Mouse (Mus musculus): ENCODE data around the gene Gm20431. TPM values are rescaled to one million over a fixed set of nuclear protein-coding genes. Genes with fewer than 3 reads are reported as not detected.

Gm20431 gene
- polyA plus RNA-seq, 1 experiment from 2014 or later, result 2.7 TPM

DNA sequence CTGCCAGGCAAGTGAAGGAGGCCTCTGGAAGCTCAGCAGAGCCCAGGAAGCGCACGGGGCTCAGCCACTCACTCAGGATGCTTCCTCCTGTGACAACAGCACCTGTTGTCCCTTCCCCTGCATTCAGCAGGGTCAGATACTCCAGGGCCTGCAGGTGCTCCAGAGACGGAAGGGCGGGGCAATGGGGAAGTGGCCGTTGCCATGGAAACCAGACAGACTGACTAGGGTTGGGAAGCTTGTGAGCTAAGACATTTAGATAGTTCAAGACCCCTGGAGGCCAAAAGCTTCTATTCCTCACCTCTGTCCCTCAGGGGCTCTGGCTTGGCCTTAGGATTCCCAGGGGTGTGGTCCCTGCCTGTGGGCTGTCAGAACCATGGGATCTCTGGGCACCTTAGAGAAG lies 82.8 kb downstream of the Gm20431 start:
- Histone ChIP-seq H3K27ac (peak overlapping the region; percentile 42; the same call in 1 of the 2 replicates), H3K4me3 (no peak overlapping the region), H3K36me3 (replicated peaks) (no peaks in the 10 kb centered on the region), H3K4me1 (peaks cover 26% of the 10 kb centered on the region), H3K9me3 (no peaks in the 10 kb centered on the region), H3K27me3 (ENCODE audit: poor library complexity, severe bottlenecking) (no peaks in the 10 kb centered on the region)
- no peak for DNase-seq (ENCODE audit: extremely low spot score, low spot score)
- WGBS, result 41% methylated on average over 5 of the region's 5 CpGs

DNA sequence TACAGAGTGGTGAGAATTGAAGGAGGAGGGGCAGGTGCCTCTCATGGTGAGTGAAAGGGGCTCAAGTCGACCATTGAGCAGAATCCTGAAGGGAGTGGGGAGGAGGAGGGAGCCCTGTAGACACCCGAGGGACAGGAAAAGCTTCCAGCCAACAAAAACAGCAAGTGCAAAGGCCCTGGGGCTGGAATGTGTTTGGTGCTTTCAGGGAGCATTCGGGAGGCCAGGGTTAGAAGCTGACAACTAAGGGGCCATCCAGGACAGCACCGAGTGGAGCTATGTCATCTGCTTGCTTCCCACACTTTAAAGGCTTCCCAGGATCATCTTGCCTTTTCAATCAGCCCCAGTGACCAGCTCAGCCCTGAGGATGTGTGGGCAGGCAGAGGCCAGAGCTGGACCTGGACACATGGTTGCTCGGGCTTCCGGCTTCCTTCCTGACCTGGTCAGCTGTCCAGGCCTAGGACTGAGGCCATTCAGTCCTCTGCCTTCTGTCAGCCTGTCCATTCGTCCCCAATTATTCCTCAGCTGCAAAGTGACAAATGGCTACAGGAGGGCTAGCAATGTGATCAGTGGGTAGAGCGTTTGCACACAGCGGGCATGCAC lies 84.0 kb downstream of the Gm20431 start:
- Histone ChIP-seq H3K27me3 (ENCODE audit: poor library complexity, severe bottlenecking) (no peaks in the 10 kb centered on the region), H3K4me1 (peaks cover 13% of the 10 kb centered on the region), H3K27ac (no peak overlapping the region), H3K9me3 (no peaks in the 10 kb centered on the region), H3K4me3 (no peak overlapping the region), H3K36me3 (replicated peaks) (no peaks in the 10 kb centered on the region)
- DNase-seq (ENCODE audit: extremely low spot score, low spot score), result no peak
- 64% methylated on average over 9 of the region's 9 CpGs for WGBS

DNA sequence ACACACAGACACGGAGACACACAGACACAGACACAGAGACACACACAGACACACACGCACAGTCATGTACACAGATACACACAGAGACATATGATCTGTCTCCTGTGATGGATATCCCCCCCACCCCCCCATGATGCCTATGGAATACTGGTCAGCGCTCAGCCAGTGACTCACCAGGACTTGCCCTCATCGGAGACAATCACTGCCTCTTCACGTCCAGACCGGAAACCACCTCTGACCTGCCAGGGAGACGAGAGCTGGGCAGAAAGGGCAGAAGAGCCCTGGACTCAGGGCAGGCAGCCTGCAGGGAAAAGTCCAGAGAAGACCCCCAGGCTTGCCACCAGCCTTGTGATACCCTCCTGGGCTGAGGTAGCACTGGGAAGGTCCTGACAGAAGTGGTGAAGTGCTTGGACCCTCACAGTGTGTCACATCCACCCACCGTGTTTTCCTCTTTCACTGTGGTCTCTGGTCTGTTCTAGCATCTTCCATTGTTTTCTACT lies 85.1 kb downstream of the Gm20431 start:
- no peaks in the 10 kb centered on the region for H3K27me3 ChIP-seq (ENCODE audit: poor library complexity, severe bottlenecking)
- no peak overlapping the region for H3K27ac ChIP-seq

DNA sequence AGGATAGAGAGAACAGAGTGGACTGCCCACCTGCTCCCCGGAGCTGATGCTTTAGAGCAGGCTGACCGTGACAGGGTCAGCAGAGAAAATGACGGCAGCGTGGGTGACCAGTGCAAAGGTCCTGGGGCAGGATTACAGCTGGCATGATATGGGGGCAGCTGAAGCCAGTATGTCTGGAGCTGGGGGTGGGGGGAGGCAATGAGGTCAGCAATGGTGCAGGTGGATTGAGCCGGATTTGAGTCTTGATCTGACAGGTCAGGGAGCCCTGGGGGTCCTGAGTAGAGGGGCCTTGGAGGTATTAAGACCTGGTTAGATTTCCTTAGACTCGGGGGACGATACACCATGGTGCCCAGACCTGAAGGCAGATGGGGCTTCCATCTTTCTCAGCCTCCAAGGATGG lies 85.7 kb downstream of the Gm20431 start:
- no peak overlapping the region for H3K4me3 ChIP-seq
- H3K36me3 ChIP-seq (replicated peaks), result no peaks in the 10 kb centered on the region
- H3K4me1 ChIP-seq, result peaks cover 10% of the 10 kb centered on the region
- WGBS, result 94% methylated on average over 7 of the region's 7 CpGs
- no peaks in the 10 kb centered on the region for H3K9me3 ChIP-seq
- no peak for DNase-seq (ENCODE audit: extremely low spot score, low spot score)
- no peak overlapping the region for H3K27ac ChIP-seq
- no peaks in the 10 kb centered on the region for H3K27me3 ChIP-seq (ENCODE audit: poor library complexity, severe bottlenecking)

More for the DNA sequence above, 85.1 kb downstream of the Gm20431 start:
- DNase-seq (ENCODE audit: extremely low spot score, low spot score), result no peak
- H3K9me3 ChIP-seq, result no peaks in the 10 kb centered on the region
- peaks cover 10% of the 10 kb centered on the region for H3K4me1 ChIP-seq
- no peak overlapping the region for H3K4me3 ChIP-seq
- 85% methylated on average over 8 of the region's 8 CpGs for WGBS
- H3K36me3 ChIP-seq (replicated peaks), result no peaks in the 10 kb centered on the region

DNA sequence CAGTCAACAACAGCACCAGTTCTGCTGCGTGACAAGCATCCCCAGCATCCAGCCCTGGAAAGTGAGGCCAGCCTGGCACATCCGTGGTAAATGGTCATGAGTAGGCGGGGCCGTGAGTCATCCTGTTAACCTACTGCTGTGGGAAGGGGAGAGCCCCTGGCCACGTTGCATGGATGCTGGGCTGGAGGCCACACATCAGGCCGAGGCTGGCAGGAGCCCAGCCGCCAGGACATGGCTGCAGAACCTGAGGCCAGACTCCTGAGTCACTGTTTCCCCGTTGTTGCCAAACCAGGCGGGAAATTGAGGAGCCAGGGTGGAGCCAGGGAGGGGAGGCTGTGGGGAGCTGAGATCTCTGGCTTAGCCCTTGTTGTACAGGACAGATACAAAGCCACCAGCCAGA lies 86.5 kb downstream of the Gm20431 start:
- H3K27ac ChIP-seq, result 0 out of 2 replicates have a peak overlapping the region, but pooled peaks have one; percentile 40
- H3K27me3 ChIP-seq (ENCODE audit: poor library complexity, severe bottlenecking), result no peaks in the 10 kb centered on the region
- H3K36me3 ChIP-seq (replicated peaks), result no peaks in the 10 kb centered on the region
- no peak for DNase-seq (ENCODE audit: extremely low spot score, low spot score)
- 75% methylated on average over 9 of the region's 9 CpGs for WGBS
- peaks cover 15% of the 10 kb centered on the region for H3K4me1 ChIP-seq
- H3K4me3 ChIP-seq, result no peak overlapping the region
- no peaks in the 10 kb centered on the region for H3K9me3 ChIP-seq

DNA sequence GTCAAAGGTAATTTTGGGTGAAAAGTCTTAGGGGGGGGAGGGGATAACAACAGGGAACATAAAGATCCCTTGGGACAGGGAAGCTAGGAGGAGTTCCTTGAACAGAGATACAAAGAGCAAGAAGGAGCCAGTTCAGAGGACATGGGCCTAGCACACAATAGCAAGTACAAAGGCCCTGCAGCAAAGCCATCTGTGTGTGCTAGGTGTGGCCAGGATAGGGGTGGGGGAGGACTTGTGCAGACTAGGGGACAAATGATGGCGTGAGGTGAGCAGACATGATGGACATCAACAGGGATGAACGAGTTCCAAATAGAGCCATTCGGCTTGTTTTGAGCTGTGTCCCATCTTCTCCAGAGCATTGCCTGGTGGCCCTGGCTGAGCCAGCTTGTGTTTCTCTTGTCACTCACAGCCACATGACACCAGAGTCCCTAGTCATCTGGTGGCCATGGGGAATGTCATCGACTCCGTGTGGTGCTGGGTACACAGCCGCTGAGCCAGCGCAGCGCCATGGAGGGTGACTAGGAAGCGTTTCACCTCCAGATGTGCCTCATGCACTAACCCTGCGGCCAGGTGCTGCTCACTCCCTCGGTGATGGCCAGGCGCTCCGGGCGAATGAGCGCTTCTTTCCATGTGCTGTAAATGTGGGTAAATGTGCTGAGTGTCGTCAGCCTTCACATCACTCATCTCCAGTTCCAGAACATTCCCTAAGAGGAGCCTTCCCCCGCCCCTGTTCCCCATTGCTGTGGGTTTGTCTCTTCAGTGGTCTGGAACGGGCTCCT lies 89.7 kb downstream of the Gm20431 start:
- Histone ChIP-seq H3K4me1 (peaks cover 9% of the 10 kb centered on the region), H3K4me3 (no peak overlapping the region), H3K36me3 (replicated peaks) (no peaks in the 10 kb centered on the region), H3K9me3 (no peaks in the 10 kb centered on the region), H3K27me3 (ENCODE audit: poor library complexity, severe bottlenecking) (no peaks in the 10 kb centered on the region), H3K27ac (peak overlapping the region; percentile 11; the same call in 1 of the 2 replicates)
- DNase-seq (ENCODE audit: extremely low spot score, low spot score), result no peak
- WGBS, result 93% methylated on average over 18 of the region's 18 CpGs

DNA sequence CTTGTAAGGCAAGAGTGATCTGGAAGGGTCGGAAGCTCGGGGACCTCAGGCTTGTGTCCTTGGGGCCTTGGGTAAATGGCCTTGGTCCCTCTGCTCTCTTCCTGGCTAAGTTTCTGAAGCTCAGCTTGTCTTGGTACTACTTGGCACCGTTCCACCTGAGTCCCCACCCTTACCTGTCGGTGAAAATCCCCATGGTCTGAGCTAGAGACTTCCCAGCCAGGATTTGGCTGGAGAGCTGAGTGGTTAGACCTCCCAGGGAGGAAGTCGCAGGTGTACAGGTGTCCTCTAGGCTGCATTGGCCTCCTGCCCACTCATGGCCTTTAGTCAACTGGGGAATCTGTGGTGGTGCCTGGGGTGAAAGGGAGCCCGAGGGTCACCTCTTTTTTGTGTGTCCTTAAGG lies 90.5 kb downstream of the Gm20431 start:
- peaks cover 11% of the 10 kb centered on the region for H3K4me1 ChIP-seq

DNA sequence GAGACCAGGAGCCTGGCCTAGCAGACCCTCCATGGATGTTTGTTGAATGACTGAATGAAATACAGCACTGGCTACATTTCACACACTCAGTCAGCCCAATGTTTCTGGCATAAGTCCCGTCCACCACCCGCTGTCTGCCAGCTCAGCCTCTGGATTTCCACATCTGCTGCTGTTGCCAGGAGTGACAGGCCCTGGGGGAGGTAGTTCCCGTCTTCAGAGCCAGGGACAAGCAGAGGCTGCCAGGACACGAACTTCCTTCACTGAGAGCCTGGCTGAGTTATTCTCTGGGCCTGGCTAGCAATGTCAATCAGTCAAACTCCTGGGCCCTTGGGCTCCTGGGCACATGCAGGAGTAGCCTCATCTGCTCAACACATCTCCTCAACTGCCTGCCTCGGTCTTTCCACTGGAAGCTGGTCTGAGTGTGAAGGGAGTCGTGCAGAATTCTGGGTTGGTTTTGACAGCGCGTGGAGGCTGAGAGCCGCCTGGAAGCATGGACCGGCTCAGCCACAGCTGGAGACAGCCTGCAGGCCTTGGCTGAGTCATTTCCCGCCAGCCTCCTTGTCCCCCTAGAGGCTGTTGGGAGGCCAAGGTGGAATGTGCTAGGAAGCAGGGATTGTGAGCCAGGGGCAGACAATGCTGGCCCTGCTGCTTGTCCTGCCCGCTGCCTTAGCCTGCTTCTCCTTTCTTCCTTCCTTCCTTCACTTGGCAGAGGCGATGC lies 91.2 kb downstream of the Gm20431 start:
- no peaks in the 10 kb centered on the region for H3K27me3 ChIP-seq (ENCODE audit: poor library complexity, severe bottlenecking)
- H3K4me3 ChIP-seq, result no peak overlapping the region
- peaks cover 17% of the 10 kb centered on the region for H3K4me1 ChIP-seq
- 75% methylated on average over 13 of the region's 13 CpGs for WGBS
- peak overlapping the region; percentile 40; the same call in 1 of the 2 replicates for H3K27ac ChIP-seq
- no peak for DNase-seq (ENCODE audit: extremely low spot score, low spot score)
- no peaks in the 10 kb centered on the region for H3K36me3 ChIP-seq (replicated peaks)
- H3K9me3 ChIP-seq, result no peaks in the 10 kb centered on the region

More for the DNA sequence above, 90.5 kb downstream of the Gm20431 start:
- H3K36me3 ChIP-seq (replicated peaks), result no peaks in the 10 kb centered on the region
- no peak for DNase-seq (ENCODE audit: extremely low spot score, low spot score)
- H3K4me3 ChIP-seq, result no peak overlapping the region
- H3K9me3 ChIP-seq, result no peaks in the 10 kb centered on the region
- 95% methylated on average over 6 of the region's 6 CpGs for WGBS
- H3K27ac ChIP-seq, result no peak overlapping the region
- no peaks in the 10 kb centered on the region for H3K27me3 ChIP-seq (ENCODE audit: poor library complexity, severe bottlenecking)

DNA sequence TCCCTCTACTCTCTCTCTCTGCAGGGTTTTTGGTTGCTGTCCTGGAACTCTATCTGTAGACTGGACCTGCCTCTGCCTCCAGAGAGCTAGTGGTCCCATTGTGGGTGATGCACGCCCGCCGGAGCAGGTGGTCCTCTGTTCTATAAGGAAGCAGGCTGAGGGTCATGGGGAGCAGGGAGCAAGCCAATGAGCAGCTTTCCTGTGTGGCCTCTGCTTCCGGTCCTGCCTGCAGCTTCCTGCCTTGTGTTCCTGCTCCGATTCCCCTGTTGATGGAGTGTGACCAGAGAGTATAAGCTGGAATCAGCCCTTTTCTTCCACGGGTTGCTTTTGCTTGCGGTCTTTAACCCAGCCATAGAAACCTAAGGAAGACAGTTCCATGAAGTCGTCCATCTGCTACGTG lies 93.2 kb downstream of the Gm20431 start:
- H3K4me3 ChIP-seq, result no peak overlapping the region
- no peak for DNase-seq (ENCODE audit: extremely low spot score, low spot score)
- H3K9me3 ChIP-seq, result no peaks in the 10 kb centered on the region
- no peak overlapping the region for H3K27ac ChIP-seq
- 86% methylated on average over 9 of the region's 9 CpGs for WGBS
- H3K4me1 ChIP-seq, result peaks cover 37% of the 10 kb centered on the region
- H3K36me3 ChIP-seq (replicated peaks), result no peaks in the 10 kb centered on the region
- H3K27me3 ChIP-seq (ENCODE audit: poor library complexity, severe bottlenecking), result no peaks in the 10 kb centered on the region

DNA sequence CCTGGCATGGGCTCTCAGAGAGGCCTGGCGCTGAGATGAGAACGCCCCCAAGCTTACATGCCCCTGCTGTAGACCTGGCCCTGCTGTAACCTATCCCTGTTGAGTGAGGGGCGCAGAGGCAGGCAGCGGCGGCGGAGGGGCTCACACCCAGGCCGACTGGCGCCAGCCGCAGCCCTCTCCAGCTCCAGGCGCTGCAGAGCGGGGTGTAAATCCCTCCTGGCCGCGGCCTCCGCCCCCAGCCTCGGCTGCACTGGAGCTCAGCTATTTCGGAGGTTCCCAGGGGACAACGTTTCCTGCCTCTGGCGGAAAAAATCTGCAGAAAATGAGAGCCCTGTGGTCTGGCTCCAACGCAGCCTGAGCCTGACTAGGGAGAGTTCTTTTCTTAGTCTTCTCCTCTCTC lies 95.6 kb downstream of the Gm20431 start:
- Histone ChIP-seq H3K36me3 (replicated peaks) (no peaks in the 10 kb centered on the region), H3K4me1 (peaks cover 52% of the 10 kb centered on the region), H3K27me3 (ENCODE audit: poor library complexity, severe bottlenecking) (peaks cover 8% of the 10 kb centered on the region), H3K9me3 (no peaks in the 10 kb centered on the region), H3K27ac (peak overlapping the region; percentile 80), H3K4me3 (peak overlapping the region; percentile 24)
- WGBS, result 21% methylated on average over 19 of the region's 19 CpGs
- DNase-seq (ENCODE audit: extremely low spot score, low spot score), result peak; percentile 38

DNA sequence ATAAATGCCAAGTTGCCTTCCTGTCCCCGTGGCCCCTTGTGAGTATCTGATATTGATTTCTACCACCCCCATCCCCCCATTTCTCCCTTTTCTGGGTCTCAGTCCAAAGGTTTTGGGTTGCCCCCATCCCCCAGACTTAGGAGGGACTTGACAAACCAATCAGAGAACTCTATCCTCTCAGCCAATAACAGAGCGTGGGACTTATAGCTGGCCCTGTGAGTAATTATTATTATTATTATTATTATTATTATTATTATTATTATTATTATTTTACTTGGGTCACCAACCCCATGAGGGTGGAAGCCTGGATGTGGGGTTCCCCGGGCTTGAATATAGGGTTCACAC lies 96.0 kb downstream of the Gm20431 start:
- DNase-seq (ENCODE audit: extremely low spot score, low spot score), result no peak
- Histone ChIP-seq H3K4me3 (peak overlapping the region; percentile 24; the same call in 1 of the 2 replicates), H3K27me3 (ENCODE audit: poor library complexity, severe bottlenecking) (peaks cover 12% of the 10 kb centered on the region), H3K4me1 (peaks cover 55% of the 10 kb centered on the region), H3K36me3 (replicated peaks) (no peaks in the 10 kb centered on the region), H3K9me3 (no peaks in the 10 kb centered on the region), H3K27ac (peak overlapping the region; percentile 80)
- 74% methylated on average over 3 of the region's 3 CpGs for WGBS

DNA sequence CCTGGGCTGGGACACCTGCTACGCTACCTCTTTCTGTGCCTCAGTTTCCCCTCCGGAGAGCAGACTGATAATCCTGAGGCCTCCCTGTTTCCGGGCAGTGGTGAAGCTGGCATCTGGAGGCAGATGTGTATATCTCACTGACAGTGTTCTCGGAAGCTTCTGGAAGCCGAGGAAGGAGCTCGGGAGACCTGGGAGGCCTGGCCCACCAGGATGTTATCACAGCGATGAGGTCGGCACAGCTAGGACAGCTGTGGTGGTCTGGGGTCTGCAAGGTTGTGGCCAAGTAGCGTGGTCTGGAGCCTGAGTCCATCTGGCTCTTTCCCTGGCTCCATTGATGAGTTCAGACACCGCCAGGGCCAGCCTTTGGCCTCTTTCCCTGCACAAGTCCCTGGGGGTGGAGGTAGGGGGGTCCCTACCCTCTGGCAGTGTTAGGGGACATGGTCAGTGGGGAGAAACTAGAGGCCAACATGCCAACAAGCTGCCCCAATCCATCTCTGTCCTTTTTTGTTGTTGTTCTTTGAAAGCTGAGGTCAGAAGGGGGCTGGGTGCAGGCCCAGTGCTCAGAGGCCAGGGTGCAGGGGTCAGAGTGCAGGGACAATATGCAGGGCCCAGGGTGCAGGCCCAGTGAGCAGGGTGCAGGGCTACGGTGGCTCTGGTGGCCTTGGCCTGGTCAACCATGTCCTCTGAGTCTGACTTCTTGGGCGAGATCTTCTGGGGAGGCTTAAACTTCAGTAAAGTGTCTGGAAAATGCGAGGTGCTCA lies 96.6 kb downstream of the Gm20431 start:
- WGBS, result 81% methylated on average over 13 of the region's 13 CpGs
- Histone ChIP-seq H3K4me3 (no peak overlapping the region), H3K9me3 (no peaks in the 10 kb centered on the region), H3K27me3 (ENCODE audit: poor library complexity, severe bottlenecking) (peaks cover 17% of the 10 kb centered on the region), H3K36me3 (replicated peaks) (no peaks in the 10 kb centered on the region), H3K27ac (peak overlapping the region; percentile 77), H3K4me1 (peaks cover 56% of the 10 kb centered on the region)
- no peak for DNase-seq (ENCODE audit: extremely low spot score, low spot score)

Measured in forebrain, embryonic 10.5 days (tissue).